Mouse (Mus musculus): Measurements from ENCODE around the gene Sh3kbp1. TPM values are rescaled to one million over a fixed set of nuclear protein-coding genes. Genes with fewer than 3 reads are reported as not detected.

Gene Sh3kbp1
- total and polyA plus RNA-seq, 3 experiments: 45.4 to 85.8 (median 48.2) TPM

GRCm38 (mm10) chrX:159879455-159879854 lies 252.4 kb downstream of the Sh3kbp1 start:
- Histone ChIP-seq H3K79me2 (replicated peaks; ENCODE audit: control insufficient read depth, extremely low read depth, insufficient read depth, poor library complexity, severe bottlenecking) (0 out of 2 replicates have a peak, but pooled peaks cover 3% of the 10 kb centered on the region), H3K9ac (ENCODE audit: insufficient read depth, low read depth) (no peak overlapping the region), H3K4me2 (ENCODE audit: insufficient read depth, low read depth, poor library complexity, severe bottlenecking) (no peak overlapping the region), H3K27ac (ENCODE audit: insufficient read depth, low read depth) (no peak overlapping the region), H3K4me1 (ENCODE audit: control insufficient read depth in 1 of 2, insufficient read depth in 2 of 2) (peaks cover 3 to 29% of the 10 kb centered on the region in 2 experiments; a peak in 3 of 4 replicates), H3K9me3 (replicated peaks; ENCODE audit: low read length) (no peaks in the 10 kb centered on the region), H3K36me3 (replicated peaks in 1 of 2; ENCODE audit: control insufficient read depth in 1 of 2, insufficient read depth in 1 of 2, low read length in 1 of 2) (peaks cover 0 to 3% of the 10 kb centered on the region in 2 experiments), H3K4me3 (replicated peaks in 1 of 3; ENCODE audit: low read depth in 2 of 3, low read length in 2 of 3, poor library complexity in 1 of 3) (no peak overlapping the region), H3K27me3 (replicated peaks) (no peaks in the 10 kb centered on the region)
- dilution Hi-C loops (cut with MboI; ENCODE audit: extremely low pct_ligation_motif_present, extremely low pct_unique_long_range_greater_than_20kb, low sequenced_read_pairs) (no loop called here), in situ Hi-C loops (cut with MboI; ENCODE audit: low pct_ligation_motif_present, low pct_unique_long_range_greater_than_20kb, low sequenced_read_pairs) (no loop called here)
- TF ChIP-seq TCF12 (IDR thresholded peaks at IDR 0.05; ENCODE audit: low read depth, low read length) (no peak), CHD1 (IDR thresholded peaks at IDR 0.05; ENCODE audit: low read depth, low read length) (no peak), USF1 (IDR thresholded peaks at IDR 0.05; ENCODE audit: low read depth, low read length) (no peak)
- DNase-seq (ENCODE audit: extremely low read depth): no peak

GRCm38 (mm10) chrX:159881576-159881975 lies 254.5 kb downstream of the Sh3kbp1 start:
- H3K9ac ChIP-seq (ENCODE audit: insufficient read depth, low read depth): no peak overlapping the region
- H3K36me3 ChIP-seq (replicated peaks in 1 of 2; ENCODE audit: control insufficient read depth in 1 of 2, insufficient read depth in 1 of 2, low read length in 1 of 2): peaks cover 0 to 3% of the 10 kb centered on the region in 2 experiments
- dilution Hi-C loops (cut with MboI; ENCODE audit: extremely low pct_ligation_motif_present, extremely low pct_unique_long_range_greater_than_20kb, low sequenced_read_pairs): no loop called here
- peak; percentile 65 for DNase-seq (ENCODE audit: extremely low read depth)
- H3K27me3 ChIP-seq (replicated peaks): no peaks in the 10 kb centered on the region
- peaks cover 3 to 37% of the 10 kb centered on the region in 2 experiments; a peak in 3 of 4 replicates for H3K4me1 ChIP-seq (ENCODE audit: control insufficient read depth in 1 of 2, insufficient read depth in 2 of 2)
- in situ Hi-C loops (cut with MboI; ENCODE audit: low pct_ligation_motif_present, low pct_unique_long_range_greater_than_20kb, low sequenced_read_pairs): no loop called here
- no peak overlapping the region for H3K27ac ChIP-seq (ENCODE audit: insufficient read depth, low read depth)
- H3K79me2 ChIP-seq (replicated peaks; ENCODE audit: control insufficient read depth, extremely low read depth, insufficient read depth, poor library complexity, severe bottlenecking): 0 out of 2 replicates have a peak, but pooled peaks cover 3% of the 10 kb centered on the region
- H3K9me3 ChIP-seq (replicated peaks; ENCODE audit: low read length): no peaks in the 10 kb centered on the region
- H3K4me2 ChIP-seq (ENCODE audit: insufficient read depth, low read depth, poor library complexity, severe bottlenecking): no peak overlapping the region
- H3K4me3 ChIP-seq (replicated peaks in 1 of 3; ENCODE audit: low read depth in 2 of 3, low read length in 2 of 3, poor library complexity in 1 of 3): no peak overlapping the region
- TF ChIP-seq IRF4 (IDR thresholded peaks at IDR 0.05; ENCODE audit: low read depth, low read length): peak; percentile 30; the same call in 1 of the 2 replicates
- 0 out of 2 replicates have a peak, but pooled peaks have one; percentile 37 for TF ChIP-seq TBP (conservative IDR thresholded peaks at IDR 0.05; ENCODE audit: low read depth, low read length)
- 0 out of 2 replicates have a peak, but pooled peaks have one; percentile 23 for TF ChIP-seq EP300 (IDR thresholded peaks at IDR 0.05; ENCODE audit: low read length)
- TF ChIP-seq USF1 (IDR thresholded peaks at IDR 0.05; ENCODE audit: low read depth, low read length): no peak
- TF ChIP-seq ETS1 (conservative IDR thresholded peaks at IDR 0.05; ENCODE audit: low read depth, low read length): peak; percentile 29; the same call in 1 of the 2 replicates
- peak; percentile 86 for TF ChIP-seq MEF2A (IDR thresholded peaks at IDR 0.05; ENCODE audit: borderline replicate concordance, low read depth, low read length)
- TF ChIP-seq BHLHE40 (IDR thresholded peaks at IDR 0.05; ENCODE audit: low read depth, low read length): no peak

GRCm38 (mm10) chrX:159896536-159896935 lies 269.5 kb downstream of the Sh3kbp1 start:
- no peak for DNase-seq (ENCODE audit: extremely low read depth)
- H3K4me3 ChIP-seq (replicated peaks in 1 of 3; ENCODE audit: low read depth in 2 of 3, low read length in 2 of 3, poor library complexity in 1 of 3): no peak overlapping the region
- dilution Hi-C loops (cut with MboI; ENCODE audit: extremely low pct_ligation_motif_present, extremely low pct_unique_long_range_greater_than_20kb, low sequenced_read_pairs) (no loop called here), in situ Hi-C loops (cut with MboI; ENCODE audit: low pct_ligation_motif_present, low pct_unique_long_range_greater_than_20kb, low sequenced_read_pairs) (no loop called here)
- TF ChIP-seq MEF2A (IDR thresholded peaks at IDR 0.05; ENCODE audit: borderline replicate concordance, low read depth, low read length) (no peak), CHD2 (IDR thresholded peaks at IDR 0.05; ENCODE audit: low read length) (no peak), TBP (conservative IDR thresholded peaks at IDR 0.05; ENCODE audit: low read depth, low read length) (no peak), RAD21 (IDR thresholded peaks at IDR 0.05; ENCODE audit: low read depth, low read length) (no peak), ZMIZ1 (IDR thresholded peaks at IDR 0.05; ENCODE audit: low read depth, low read length) (no peak), MXI1 (IDR thresholded peaks at IDR 0.05; ENCODE audit: low read depth, low read length) (no peak), CHD1 (IDR thresholded peaks at IDR 0.05; ENCODE audit: low read depth, low read length) (no peak), MYC (IDR thresholded peaks at IDR 0.05; ENCODE audit: low read depth, low read length) (no peak), POLR2AphosphoS2 (IDR thresholded peaks at IDR 0.05; ENCODE audit: low read depth, low read length) (no peak)
- no peaks in the 10 kb centered on the region for H3K79me2 ChIP-seq (replicated peaks; ENCODE audit: control insufficient read depth, extremely low read depth, insufficient read depth, poor library complexity, severe bottlenecking)
- no peak overlapping the region for H3K27ac ChIP-seq (ENCODE audit: insufficient read depth, low read depth)
- H3K36me3 ChIP-seq (replicated peaks in 1 of 2; ENCODE audit: control insufficient read depth in 1 of 2, insufficient read depth in 1 of 2, low read length in 1 of 2): peaks cover 3 to 10% of the 10 kb centered on the region in 2 experiments
- peaks cover 0 to 20% of the 10 kb centered on the region in 2 experiments; a peak in 2 of 4 replicates for H3K4me1 ChIP-seq (ENCODE audit: control insufficient read depth in 1 of 2, insufficient read depth in 2 of 2)
- H3K9ac ChIP-seq (ENCODE audit: insufficient read depth, low read depth): no peak overlapping the region
- no peaks in the 10 kb centered on the region for H3K27me3 ChIP-seq (replicated peaks)
- no peak overlapping the region for H3K4me2 ChIP-seq (ENCODE audit: insufficient read depth, low read depth, poor library complexity, severe bottlenecking)
- no peaks in the 10 kb centered on the region for H3K9me3 ChIP-seq (replicated peaks; ENCODE audit: low read length)
